Mouse (Mus musculus) midbrain, embryonic 15.5 days (tissue): Measurements from ENCODE around the gene Nek9. TPM values are rescaled to one million over a fixed set of nuclear protein-coding genes. Genes with fewer than 3 reads are reported as not detected.

Experiments used
- ATAC-seq: fragments of 200-750 bp; cut with Nextera tagmentation; replicated peaks from 2 replicates; pipeline ENCODE4 v1.8.0; 2017; ENCODE audit warnings: moderate TSS enrichment
- H3K27ac ChIP-seq: fragments of 300-500 bp; sonication (generic); 2 replicates; pipeline ENCODE4 v1.5.1; 2015; ENCODE audit warnings: mild to moderate bottlenecking, inconsistent platforms
- H3K27me3 ChIP-seq: fragments of 300-500 bp; sonication (generic); replicated peaks from 2 replicates; pipeline ENCODE4 v1.6.1; 2015; ENCODE audit warnings: inconsistent platforms
- H3K36me3 ChIP-seq: fragments of 300-500 bp; sonication (generic); replicated peaks from 2 replicates; pipeline ENCODE4 v1.6.1; 2015; ENCODE audit warnings: inconsistent platforms
- H3K4me1 ChIP-seq: fragments of 300-500 bp; sonication (generic); 2 replicates; pipeline ENCODE4 v1.6.1; 2015; ENCODE audit warnings: inconsistent platforms
- H3K4me2 ChIP-seq: fragments of 300-500 bp; sonication (generic); 2 replicates; pipeline ENCODE4 v1.6.1; 2015; ENCODE audit warnings: inconsistent platforms, mild to moderate bottlenecking, moderate library complexity
- H3K4me3 ChIP-seq: fragments of 300-500 bp; sonication (generic); 2 replicates; pipeline ENCODE4 v1.5.1; 2015; ENCODE audit warnings: mild to moderate bottlenecking, inconsistent platforms
- H3K9ac ChIP-seq: fragments of 300-500 bp; sonication (generic); 2 replicates; pipeline ENCODE4 v1.6.1; 2015; ENCODE audit warnings: mild to moderate bottlenecking, inconsistent platforms
- H3K9me3 ChIP-seq: fragments of 300-500 bp; sonication (generic); 2 replicates; pipeline ENCODE4 v1.6.1; 2016; ENCODE audit warnings: inconsistent platforms
- WGBS: fragments of 180-500 bp; shearing (Covaris S2); methylation state at CpG from one replicate; pipeline ENCODE4 v1.1.7; 2015; ENCODE audit warnings: mixed read lengths; 5-methylcytosine and 5-hydroxymethylcytosine counted together
- polyA plus RNA-seq: library from polyadenylated mRNA; unstranded; fragments of >200 nt; fragmentation: Nextera tagmentation; extraction: Ambion mirVana; gene quantifications from 2 replicates; pipeline ENCODE4 v1.2.1, GENCODE M21; 2015

Nek9 gene
- polyA plus RNA-seq, 1 experiment from 2014 or later, result 11.7 TPM

GRCm38 (mm10) chr12:85270319-85270718, 68.8 kb downstream of the Nek9 start, which contains the start of gene Mlh3:
Gene Mlh3 (minus strand): TSS chr12:85270599.
- no peaks in the 10 kb centered on the region for H3K27me3 ChIP-seq
- no peaks in the 10 kb centered on the region for H3K9me3 ChIP-seq

DNA sequence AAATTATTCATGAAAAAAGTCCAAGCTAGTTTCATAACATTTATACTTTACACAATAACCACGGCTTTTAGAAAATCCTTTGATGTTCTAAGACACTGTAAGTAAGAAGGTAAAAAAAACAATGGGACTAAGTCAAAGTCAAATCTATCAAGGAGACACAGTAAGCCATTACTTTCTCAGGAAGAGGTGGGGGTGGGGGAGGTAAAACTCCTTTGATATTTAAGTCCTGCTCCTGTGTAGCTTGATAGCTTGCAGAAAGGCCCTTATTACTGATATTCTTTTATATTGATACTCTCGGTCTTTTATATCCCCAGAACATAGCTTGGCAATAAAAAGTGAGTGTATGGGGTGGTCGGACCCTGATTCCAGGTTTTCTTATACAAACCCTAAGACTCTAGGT, 69.3 kb downstream of the Nek9 start:
- Histone ChIP-seq H3K4me3 (peak overlapping the region; percentile 56), H3K9ac (peak overlapping the region; percentile 57), H3K27ac (peak overlapping the region; percentile 86), H3K4me2 (peak overlapping the region; percentile 56), H3K36me3 (0 out of 2 replicates have a peak, but pooled peaks cover 3% of the 10 kb centered on the region), H3K9me3 (no peaks in the 10 kb centered on the region), H3K27me3 (no peaks in the 10 kb centered on the region), H3K4me1 (peaks cover 8% of the 10 kb centered on the region; the same call in 1 of the 2 replicates)
- 54% methylated on average over 3 of the region's 3 CpGs for WGBS
- no peak; the same call in 1 of the 2 replicates for ATAC-seq

More at GRCm38 (mm10) chr12:85270319-85270718, 68.8 kb downstream of the Nek9 start, which contains the start of gene Mlh3:
- peak; percentile 97 for ATAC-seq
- H3K9ac ChIP-seq, result peak within 1 kb of the TSS; percentile 57
- H3K4me1 ChIP-seq, result peaks cover 5% of the 10 kb centered on the region; the same call in 1 of the 2 replicates
- H3K36me3 ChIP-seq, result 0 out of 2 replicates have a peak, but pooled peaks cover 3% of the 10 kb centered on the region
- peak within 1 kb of the TSS; percentile 56 for H3K4me3 ChIP-seq
- H3K4me2 ChIP-seq, result peak within 1 kb of the TSS; percentile 56
- 0% methylated on average over 35 of the region's 35 CpGs for WGBS
- peak within 1 kb of the TSS; percentile 86 for H3K27ac ChIP-seq

GRCm38 (mm10) chr12:85266248-85266647, 72.9 kb downstream of the Nek9 start:
- no peak overlapping the region for H3K9ac ChIP-seq
- H3K27ac ChIP-seq, result no peak overlapping the region
- 97% methylated on average over 3 of the region's 3 CpGs for WGBS
- 0 out of 2 replicates have a peak, but pooled peaks cover 3% of the 10 kb centered on the region for H3K36me3 ChIP-seq
- no peak for ATAC-seq
- H3K4me3 ChIP-seq, result no peak overlapping the region
- no peak overlapping the region for H3K4me2 ChIP-seq
- H3K4me1 ChIP-seq, result peaks cover 8% of the 10 kb centered on the region; the same call in 1 of the 2 replicates
- H3K27me3 ChIP-seq, result no peaks in the 10 kb centered on the region
- H3K9me3 ChIP-seq, result no peaks in the 10 kb centered on the region

DNA sequence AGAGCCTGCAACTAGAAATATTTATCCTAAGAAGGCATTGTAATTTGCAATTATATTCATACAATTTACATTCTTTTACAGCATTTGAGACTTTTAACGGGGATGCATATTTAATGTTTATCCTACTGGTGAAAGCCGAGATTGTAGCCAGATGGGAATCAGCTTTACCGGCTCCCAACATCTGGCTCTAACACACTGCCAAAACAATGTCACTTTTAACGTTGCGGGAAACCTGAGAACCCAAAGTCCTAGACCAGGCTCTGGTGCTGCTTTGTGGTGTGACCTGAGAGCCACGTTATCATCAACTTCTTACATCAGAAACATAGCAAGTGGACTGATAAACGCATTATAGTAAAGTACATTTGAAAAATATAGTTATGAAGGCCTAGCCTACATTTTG, 74.2 kb downstream of the Nek9 start:
- no peaks in the 10 kb centered on the region for H3K27me3 ChIP-seq
- no peak overlapping the region for H3K4me2 ChIP-seq
- H3K36me3 ChIP-seq, result 0 out of 2 replicates have a peak, but pooled peaks cover 3% of the 10 kb centered on the region
- 0 out of 2 replicates have a peak, but pooled peaks cover 3% of the 10 kb centered on the region for H3K4me1 ChIP-seq
- 72% methylated on average over 7 of the region's 7 CpGs for WGBS
- H3K27ac ChIP-seq, result no peak overlapping the region
- no peaks in the 10 kb centered on the region for H3K9me3 ChIP-seq
- no peak overlapping the region for H3K4me3 ChIP-seq
- no peak for ATAC-seq
- H3K9ac ChIP-seq, result no peak overlapping the region

DNA sequence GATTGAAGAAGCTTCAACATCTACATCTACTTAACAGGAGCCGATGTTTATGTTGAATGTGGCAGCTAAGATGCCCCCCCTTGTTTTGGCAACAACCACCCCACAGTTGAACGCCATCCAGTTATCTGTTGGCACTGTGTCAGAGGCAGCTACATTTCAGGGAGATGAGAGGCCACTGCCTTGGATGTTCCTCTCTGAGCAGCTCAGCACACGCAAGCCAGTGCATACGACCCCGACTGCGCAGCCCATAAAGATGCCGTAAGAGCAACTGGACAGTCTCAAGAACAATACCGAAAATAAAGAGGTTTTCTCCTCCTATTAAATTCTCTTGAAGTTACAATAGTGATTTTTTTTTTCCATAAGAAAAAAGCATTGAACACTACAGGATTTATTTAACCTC, 74.6 kb downstream of the Nek9 start:
- H3K4me3 ChIP-seq, result no peak overlapping the region
- H3K9me3 ChIP-seq, result no peaks in the 10 kb centered on the region
- no peak overlapping the region for H3K27ac ChIP-seq
- H3K36me3 ChIP-seq, result 0 out of 2 replicates have a peak, but pooled peaks cover 3% of the 10 kb centered on the region
- WGBS, result 87% methylated on average over 8 of the region's 8 CpGs
- no peak overlapping the region for H3K4me2 ChIP-seq
- H3K9ac ChIP-seq, result no peak overlapping the region
- ATAC-seq, result no peak
- 0 out of 2 replicates have a peak, but pooled peaks cover 3% of the 10 kb centered on the region for H3K4me1 ChIP-seq
- H3K27me3 ChIP-seq, result no peaks in the 10 kb centered on the region

GRCm38 (mm10) chr12:85263190-85263589, 76.0 kb downstream of the Nek9 start:
- H3K27ac ChIP-seq, result no peak overlapping the region

GRCm38 (mm10) chr12:85262489-85262888, 76.7 kb downstream of the Nek9 start:
- no peak overlapping the region for H3K4me2 ChIP-seq
- H3K36me3 ChIP-seq, result 0 out of 2 replicates have a peak, but pooled peaks cover 3% of the 10 kb centered on the region
- 0 out of 2 replicates have a peak, but pooled peaks cover 3% of the 10 kb centered on the region for H3K4me1 ChIP-seq
- H3K27me3 ChIP-seq, result no peaks in the 10 kb centered on the region
- no peak overlapping the region for H3K27ac ChIP-seq
- H3K4me3 ChIP-seq, result no peak overlapping the region
- H3K9me3 ChIP-seq, result no peaks in the 10 kb centered on the region
- H3K9ac ChIP-seq, result no peak overlapping the region
- ATAC-seq, result no peak
- 55% methylated on average over 10 of the region's 10 CpGs for WGBS

More at GRCm38 (mm10) chr12:85263190-85263589, 76.0 kb downstream of the Nek9 start:
- H3K27me3 ChIP-seq, result no peaks in the 10 kb centered on the region
- no peaks in the 10 kb centered on the region for H3K9me3 ChIP-seq
- H3K36me3 ChIP-seq, result 0 out of 2 replicates have a peak, but pooled peaks cover 3% of the 10 kb centered on the region
- no peak overlapping the region for H3K4me3 ChIP-seq
- no peak overlapping the region for H3K4me2 ChIP-seq
- WGBS, result 82% methylated on average over 5 of the region's 5 CpGs
- no peak overlapping the region for H3K9ac ChIP-seq
- H3K4me1 ChIP-seq, result 0 out of 2 replicates have a peak, but pooled peaks cover 3% of the 10 kb centered on the region
- ATAC-seq, result no peak

- H3K36me3 ChIP-seq, result no peaks in the 10 kb centered on the region
- H3K9ac ChIP-seq, result no peak overlapping the region
- H3K4me3 ChIP-seq, result no peak overlapping the region
- 90% methylated on average over 7 of the region's 7 CpGs for WGBS
- no peaks in the 10 kb centered on the region for H3K27me3 ChIP-seq
- no peaks in the 10 kb centered on the region for H3K4me1 ChIP-seq
- no peak for ATAC-seq
- no peak overlapping the region for H3K4me2 ChIP-seq
- no peak overlapping the region for H3K27ac ChIP-seq
- no peaks in the 10 kb centered on the region for H3K9me3 ChIP-seq
Measured at GRCm38 (mm10) chr12:85257008-85257639, 82.0 kb downstream of the Nek9 start.

DNA sequence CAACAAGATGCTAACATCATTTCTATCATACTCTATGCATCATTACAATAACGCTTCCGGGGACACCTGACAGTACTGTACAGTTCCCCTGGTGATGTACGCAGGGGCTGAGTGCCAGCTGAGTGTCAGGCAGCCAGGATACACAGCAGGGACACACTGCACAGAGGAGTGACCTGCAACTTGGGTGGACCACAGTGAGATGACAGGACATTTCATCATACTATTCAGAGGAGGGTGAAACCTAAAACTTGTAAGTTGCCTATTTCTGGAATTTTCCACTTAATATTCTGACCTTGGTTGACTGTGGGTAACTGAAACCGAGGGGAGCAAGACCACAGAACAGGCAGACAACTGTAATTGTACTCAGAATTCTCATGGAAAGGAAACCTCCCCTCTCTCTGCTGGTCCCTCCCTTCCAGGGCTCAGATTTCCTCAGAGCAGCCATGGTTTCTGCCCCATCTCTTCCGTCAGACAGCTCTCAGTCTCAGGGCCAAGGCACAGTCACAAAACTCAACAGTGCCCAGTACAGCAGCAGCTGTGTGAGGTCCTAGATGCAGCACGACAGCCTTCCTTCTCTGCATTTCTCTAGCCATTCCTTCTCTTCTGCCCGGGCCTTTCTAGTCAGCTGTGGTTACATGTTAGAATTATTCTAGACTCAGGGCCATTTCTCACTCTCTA, 82.9 kb downstream of the Nek9 start:
- H3K27ac ChIP-seq, result no peak overlapping the region
- no peaks in the 10 kb centered on the region for H3K36me3 ChIP-seq
- ATAC-seq, result no peak
- H3K27me3 ChIP-seq, result no peaks in the 10 kb centered on the region
- 80% methylated on average over 7 of the region's 7 CpGs for WGBS
- H3K9ac ChIP-seq, result no peak overlapping the region
- H3K4me3 ChIP-seq, result no peak overlapping the region
- H3K4me2 ChIP-seq, result no peak overlapping the region
- H3K4me1 ChIP-seq, result no peaks in the 10 kb centered on the region
- no peaks in the 10 kb centered on the region for H3K9me3 ChIP-seq

- Histone ChIP-seq H3K4me2 (no peak overlapping the region), H3K9me3 (no peaks in the 10 kb centered on the region), H3K4me1 (no peaks in the 10 kb centered on the region), H3K4me3 (no peak overlapping the region), H3K36me3 (no peaks in the 10 kb centered on the region), H3K27ac (no peak overlapping the region), H3K9ac (no peak overlapping the region), H3K27me3 (no peaks in the 10 kb centered on the region)
- 84% methylated on average over 3 of the region's 3 CpGs for WGBS
- ATAC-seq, result no peak
Measured at GRCm38 (mm10) chr12:85252083-85252482, 87.1 kb downstream of the Nek9 start.
